Mouse (Mus musculus): ENCODE results near the gene Bach1. TPM values are rescaled to one million over a fixed set of nuclear protein-coding genes. Genes with fewer than 3 reads are reported as not detected.

The Bach1 gene
- total and polyA plus RNA-seq, 3 experiments, result 8.3 to 27.9 (median 26.4) TPM

DNA sequence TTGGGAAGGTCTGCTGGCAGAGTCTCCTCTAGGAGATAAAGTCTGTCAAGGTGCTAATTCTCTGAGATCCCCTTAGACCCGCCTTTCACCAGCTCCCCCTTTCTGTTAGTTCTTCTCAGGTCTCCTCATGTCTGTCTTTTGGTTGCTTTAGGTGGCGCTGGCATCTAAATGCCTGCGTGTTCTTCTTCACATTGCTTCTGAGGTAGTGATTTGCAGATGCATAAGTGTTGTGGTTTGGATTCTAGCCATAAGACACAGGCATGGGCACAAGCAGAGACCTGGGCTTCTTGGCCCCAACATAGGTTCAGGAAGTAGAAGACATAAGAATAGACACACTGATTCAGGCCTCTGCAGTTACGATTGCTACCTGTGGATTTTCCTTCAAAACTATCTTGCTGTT, 42.0 kb upstream of the Bach1 start:
- TF ChIP-seq CTCF (IDR thresholded peaks at IDR 0.05), result no peak
- no peak for TF ChIP-seq POLR2A (IDR thresholded peaks at IDR 0.05; ENCODE audit: insufficient read depth, low read depth, low read length)
- no peak for DNase-seq
- Histone ChIP-seq H3K27ac (no peak overlapping the region), H3K27me3 (ENCODE audit: control insufficient read depth, insufficient read depth, low read length) (no peaks in the 10 kb centered on the region), H3K36me3 (ENCODE audit: control insufficient read depth, insufficient read depth, low read length) (no peaks in the 10 kb centered on the region), H3K4me3 (no peak overlapping the region), H3K9ac (ENCODE audit: low read depth, low read length) (no peak overlapping the region), H3K4me1 (ENCODE audit: control insufficient read depth, insufficient read depth, low read length) (peaks cover 4% of the 10 kb centered on the region), H3K79me2 (replicated peaks; ENCODE audit: control insufficient read depth, insufficient read depth, low read length) (no peaks in the 10 kb centered on the region)
- 91% methylated on average over 4 of the region's 4 CpGs for WGBS
- intact Hi-C loops (cut with DNase I), result no loop called here

GRCm38 (mm10) chr16:87657291-87657690, 41.5 kb upstream of the Bach1 start:
- TF ChIP-seq POLR2A (IDR thresholded peaks at IDR 0.05; ENCODE audit: insufficient read depth, low read depth, low read length), result no peak
- no peak for TF ChIP-seq EP300 (IDR thresholded peaks at IDR 0.05; ENCODE audit: insufficient read depth, low read depth, low read length)
- no peak for TF ChIP-seq CTCF (IDR thresholded peaks at IDR 0.05)
- 94% methylated on average over 9 of the region's 9 CpGs for WGBS
- no peaks in the 10 kb centered on the region for H3K36me3 ChIP-seq (ENCODE audit: control insufficient read depth, insufficient read depth, low read length)

GRCm38 (mm10) chr16:87661024-87661471, 37.7 kb upstream of the Bach1 start:
- DNase-seq, result peak; percentile 61 to 80
- H3K4me3 ChIP-seq, result peak overlapping the region; percentile 40
- 19% methylated on average over 12 of the region's 12 CpGs for WGBS
- no peaks in the 10 kb centered on the region for H3K79me2 ChIP-seq (replicated peaks; ENCODE audit: control insufficient read depth, insufficient read depth, low read length)
- H3K36me3 ChIP-seq (ENCODE audit: control insufficient read depth, insufficient read depth, low read length), result 0 out of 2 replicates have a peak, but pooled peaks cover 2% of the 10 kb centered on the region
- peaks cover 5% of the 10 kb centered on the region for H3K4me1 ChIP-seq (ENCODE audit: control insufficient read depth, insufficient read depth, low read length)
- H3K9ac ChIP-seq (ENCODE audit: low read depth, low read length), result peak overlapping the region; percentile 59; the same call in 1 of the 2 replicates
- intact Hi-C loops (cut with DNase I), result no loop called here
- peak overlapping the region; percentile 66 for H3K27ac ChIP-seq
- peak; percentile 89 for TF ChIP-seq EP300 (IDR thresholded peaks at IDR 0.05; ENCODE audit: insufficient read depth, low read depth, low read length)
- no peak for TF ChIP-seq CTCF (IDR thresholded peaks at IDR 0.05)
- TF ChIP-seq POLR2A (IDR thresholded peaks at IDR 0.05; ENCODE audit: insufficient read depth, low read depth, low read length), result peak; percentile 51; the same call in 1 of the 2 replicates
- no peaks in the 10 kb centered on the region for H3K27me3 ChIP-seq (ENCODE audit: control insufficient read depth, insufficient read depth, low read length)

More at GRCm38 (mm10) chr16:87657291-87657690, 41.5 kb upstream of the Bach1 start:
- no peaks in the 10 kb centered on the region for H3K27me3 ChIP-seq (ENCODE audit: control insufficient read depth, insufficient read depth, low read length)
- H3K79me2 ChIP-seq (replicated peaks; ENCODE audit: control insufficient read depth, insufficient read depth, low read length), result no peaks in the 10 kb centered on the region
- H3K9ac ChIP-seq (ENCODE audit: low read depth, low read length), result no peak overlapping the region
- H3K4me3 ChIP-seq, result no peak overlapping the region
- intact Hi-C loops (cut with DNase I), result no loop called here
- no peak overlapping the region for H3K27ac ChIP-seq
- DNase-seq, result no peak
- H3K4me1 ChIP-seq (ENCODE audit: control insufficient read depth, insufficient read depth, low read length), result peaks cover 4% of the 10 kb centered on the region

GRCm38 (mm10) chr16:87661636-87662035, 37.1 kb upstream of the Bach1 start:
- no peak overlapping the region; the same call in 1 of the 2 replicates for H3K4me3 ChIP-seq
- no peak for DNase-seq
- H3K79me2 ChIP-seq (replicated peaks; ENCODE audit: control insufficient read depth, insufficient read depth, low read length), result no peaks in the 10 kb centered on the region
- TF ChIP-seq EP300 (IDR thresholded peaks at IDR 0.05; ENCODE audit: insufficient read depth, low read depth, low read length) (no peak), POLR2A (IDR thresholded peaks at IDR 0.05; ENCODE audit: insufficient read depth, low read depth, low read length) (no peak), CTCF (IDR thresholded peaks at IDR 0.05) (no peak)
- 0 out of 2 replicates have a peak, but pooled peaks cover 2% of the 10 kb centered on the region for H3K36me3 ChIP-seq (ENCODE audit: control insufficient read depth, insufficient read depth, low read length)
- peaks cover 5% of the 10 kb centered on the region for H3K4me1 ChIP-seq (ENCODE audit: control insufficient read depth, insufficient read depth, low read length)
- intact Hi-C loops (cut with DNase I), result no loop called here
- H3K9ac ChIP-seq (ENCODE audit: low read depth, low read length), result no peak overlapping the region
- peak overlapping the region; percentile 66 for H3K27ac ChIP-seq
- WGBS, result 72% methylated on average over 8 of the region's 8 CpGs
- H3K27me3 ChIP-seq (ENCODE audit: control insufficient read depth, insufficient read depth, low read length), result no peaks in the 10 kb centered on the region

DNA sequence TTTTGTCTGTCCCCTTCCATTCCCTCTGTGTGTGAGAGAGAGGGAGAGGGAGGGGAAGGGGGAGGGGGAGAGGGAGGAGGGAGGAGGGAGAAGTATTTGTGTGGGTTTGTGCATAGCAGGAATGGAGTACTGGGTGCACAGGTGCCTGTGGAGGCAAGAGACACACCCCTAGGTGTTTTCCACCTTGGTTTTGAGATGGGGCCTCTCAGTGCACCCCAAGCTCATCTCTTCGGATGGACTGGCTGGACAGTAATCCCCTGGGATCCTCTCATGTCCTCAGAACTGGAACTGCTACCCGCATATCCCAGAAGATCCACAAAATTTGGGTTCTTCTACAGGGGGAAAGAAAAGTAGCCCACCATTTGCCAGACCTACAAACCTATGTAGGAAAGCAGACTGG, 36.2 kb upstream of the Bach1 start:
- Histone ChIP-seq H3K4me1 (ENCODE audit: control insufficient read depth, insufficient read depth, low read length) (peaks cover 5% of the 10 kb centered on the region), H3K9ac (ENCODE audit: low read depth, low read length) (no peak overlapping the region), H3K4me3 (no peak overlapping the region), H3K79me2 (replicated peaks; ENCODE audit: control insufficient read depth, insufficient read depth, low read length) (no peaks in the 10 kb centered on the region), H3K27ac (no peak overlapping the region; the same call in 1 of the 2 replicates), H3K27me3 (ENCODE audit: control insufficient read depth, insufficient read depth, low read length) (no peaks in the 10 kb centered on the region), H3K36me3 (ENCODE audit: control insufficient read depth, insufficient read depth, low read length) (0 out of 2 replicates have a peak, but pooled peaks cover 2% of the 10 kb centered on the region)
- TF ChIP-seq EP300 (IDR thresholded peaks at IDR 0.05; ENCODE audit: insufficient read depth, low read depth, low read length), result no peak
- no peak for TF ChIP-seq CTCF (IDR thresholded peaks at IDR 0.05)
- no peak for TF ChIP-seq POLR2A (IDR thresholded peaks at IDR 0.05; ENCODE audit: insufficient read depth, low read depth, low read length)
- DNase-seq, result no peak
- WGBS, result 86% methylated on average over 2 of the region's 2 CpGs
- intact Hi-C loops (cut with DNase I), result no loop called here

DNA sequence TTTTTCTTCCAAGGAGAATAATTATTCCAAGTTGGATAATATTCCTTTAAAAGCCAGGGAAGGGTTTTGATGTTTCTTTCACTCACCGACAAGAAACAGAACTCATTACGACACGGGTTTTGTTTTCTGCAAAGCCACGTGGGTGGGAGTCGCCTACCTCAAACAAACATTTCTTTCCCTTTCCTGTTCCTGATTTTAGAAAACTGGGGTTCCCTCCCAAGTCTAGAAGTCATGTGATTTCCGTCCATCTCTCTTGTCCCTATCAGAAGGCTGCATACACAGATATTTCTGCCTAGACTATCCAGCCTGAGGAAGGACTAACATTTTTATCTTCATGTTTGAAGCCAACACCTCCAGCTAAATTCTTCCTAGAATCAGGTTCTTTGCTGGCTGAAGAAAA, 34.9 kb upstream of the Bach1 start:
- intact Hi-C loops (cut with DNase I), result loop anchor here (2.0 kb wide), 1 partner anchor 35 kb away; the partner anchor contains the start of gene Bach1
- Histone ChIP-seq H3K27ac (peak overlapping the region; percentile 68), H3K4me3 (0 out of 2 replicates have a peak overlapping the region, but pooled peaks have one; percentile 15), H3K36me3 (ENCODE audit: control insufficient read depth, insufficient read depth, low read length) (0 out of 2 replicates have a peak, but pooled peaks cover 2% of the 10 kb centered on the region), H3K4me1 (ENCODE audit: control insufficient read depth, insufficient read depth, low read length) (peaks cover 5% of the 10 kb centered on the region), H3K9ac (ENCODE audit: low read depth, low read length) (no peak overlapping the region), H3K79me2 (replicated peaks; ENCODE audit: control insufficient read depth, insufficient read depth, low read length) (no peaks in the 10 kb centered on the region), H3K27me3 (ENCODE audit: control insufficient read depth, insufficient read depth, low read length) (no peaks in the 10 kb centered on the region)
- WGBS, result 19% methylated on average over 6 of the region's 6 CpGs
- peak; percentile 39 to 67 for DNase-seq
- TF ChIP-seq POLR2A (IDR thresholded peaks at IDR 0.05; ENCODE audit: insufficient read depth, low read depth, low read length), result 0 out of 2 replicates have a peak, but pooled peaks have one; percentile 18
- no peak for TF ChIP-seq CTCF (IDR thresholded peaks at IDR 0.05)
- no peak for TF ChIP-seq EP300 (IDR thresholded peaks at IDR 0.05; ENCODE audit: insufficient read depth, low read depth, low read length)
